16 mouse cellular contexts compared by ENCODE assay signal in the genomic region with DNA sequence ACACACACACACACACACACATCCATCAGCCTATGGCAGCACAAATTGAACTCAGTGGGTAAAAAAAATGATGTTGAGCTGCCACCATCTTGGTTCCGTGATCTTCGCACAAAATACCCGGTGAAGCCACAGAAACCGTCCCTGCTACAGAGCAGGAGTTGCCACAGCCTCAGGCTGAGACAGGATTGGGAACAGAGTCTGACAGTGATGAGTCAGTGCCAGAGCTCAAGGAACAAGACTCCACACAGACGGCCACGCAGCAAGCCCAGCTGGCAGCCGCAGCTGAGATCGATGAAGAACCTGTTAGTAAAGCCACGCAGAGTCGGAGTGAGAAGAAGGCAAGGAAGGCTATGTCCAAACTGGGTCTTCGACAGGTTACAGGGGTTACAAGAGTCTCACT. TPM values are rescaled to one million over a fixed set of nuclear protein-coding genes. Genes with fewer than 3 reads are reported as not detected.
"Had no signal": no experiment of that assay in that cellular context is flagged by ENCODE, and none has a peak within 500 bp of the region (broad histone marks: within the 10 kb centered on the region; RNA-seq: fewer than 3 reads in every experiment).

No protein-coding gene starts in this region.

- DNase-seq: kidney, adult 11 months; kidney, adult 8-10 months; kidney, postnatal 14 days; kidney, postnatal 4 days; liver; lung, adult 18-20 months; lung, postnatal 10 days; lung, postnatal 36 days; retina, postnatal 1 day; right cerebral cortex, postnatal 4 days; thymus, adult 2 months; thymus, postnatal 14 days; thymus, postnatal 4 days had no signal

RNA-seq across cellular contexts. Expression of a gene that starts 7.0 kb away (rescaled TPM):
- total RNA-seq: left cerebral cortex, postnatal 25 days; monocyte, adult 5-6 weeks; neutrophil, adult 5-6 weeks had no signal

RNA-seq across cellular contexts. Expression of a gene that starts 37.7 kb away (rescaled TPM):
- total RNA-seq: left cerebral cortex, postnatal 25 days; monocyte, adult 5-6 weeks; neutrophil, adult 5-6 weeks had no signal
